Mouse (Mus musculus): Measurements from ENCODE around the gene Gdpd4.
A peak's percentile ranks its signal among the peaks of the same experiment; 100 is the strongest.

The Gdpd4 gene

GRCm38 (mm10) chr7:98085314-98085713 lies 165.6 kb downstream of the Gdpd4 start:
- no peak for DNase-seq (ENCODE audit: low spot score)

GRCm38 (mm10) chr7:98086346-98086745 lies 166.6 kb downstream of the Gdpd4 start:
- peak; percentile 40 for DNase-seq (ENCODE audit: low spot score)

GRCm38 (mm10) chr7:98095852-98096251 lies 176.1 kb downstream of the Gdpd4 start:
- DNase-seq (ENCODE audit: low spot score): no peak

- no peak for DNase-seq (ENCODE audit: low spot score)
Measured at GRCm38 (mm10) chr7:98097557-98097956, 177.8 kb downstream of the Gdpd4 start.
